Mouse (Mus musculus) heart, embryonic 14.5 days (tissue): ENCODE measurements around the gene Arhgap10. TPM values are rescaled to one million over a fixed set of nuclear protein-coding genes. Genes with fewer than 3 reads are reported as not detected.

Experiments used
- ATAC-seq: fragments of 200-750 bp; cut with Nextera tagmentation; 2 replicates; pipeline ENCODE4 v1.8.0; 2017; ENCODE audit warnings: low read depth, moderate TSS enrichment; ENCODE audit not compliant: insufficient number of reproducible peaks, insufficient read depth, low FRiP score
- H3K27ac ChIP-seq, 2 experiments: fragments of 200-500 bp in 1 of 2; fragments of 300-500 bp in 1 of 2; sonication (generic) in 1 of 2; replicated peaks in 1 of 2; 2 replicates each; pipeline ENCODE4 v1.5.1; 2012 to 2014; ENCODE audit warnings: low read depth in 2 of 2, low read length in 2 of 2, control low read depth in 1 of 2, mild to moderate bottlenecking in 1 of 2, mixed read lengths in 1 of 2; ENCODE audit not compliant: control insufficient read depth in 1 of 2, insufficient read depth in 1 of 2
- H3K27me3 ChIP-seq: fragments of 300-500 bp; sonication (generic); 2 replicates; pipeline ENCODE4 v1.6.1; 2014; ENCODE audit warnings: mild to moderate bottlenecking, low read length, control low read depth; ENCODE audit not compliant: control insufficient read depth, insufficient read depth
- H3K36me3 ChIP-seq: fragments of 300-500 bp; sonication (generic); 2 replicates; pipeline ENCODE4 v1.6.1; 2014; ENCODE audit warnings: mild to moderate bottlenecking, control low read depth, low read length, mixed read lengths; ENCODE audit not compliant: control insufficient read depth, insufficient read depth
- H3K4me1 ChIP-seq, 2 experiments: fragments of 200-500 bp in 1 of 2; fragments of 300-500 bp in 1 of 2; sonication (generic) in 1 of 2; 2 replicates each; pipeline ENCODE4 v1.6.1; 2012 to 2014; ENCODE audit warnings: low read length in 2 of 2, control low read depth in 1 of 2, mixed read lengths in 1 of 2; ENCODE audit not compliant: control insufficient read depth in 2 of 2, insufficient read depth in 2 of 2
- H3K4me2 ChIP-seq: fragments of 300-500 bp; sonication (generic); 2 replicates; pipeline ENCODE4 v1.6.1; 2014; ENCODE audit warnings: mild to moderate bottlenecking, low read length
- H3K4me3 ChIP-seq, 2 experiments: fragments of 200-500 bp in 1 of 2; fragments of 300-500 bp in 1 of 2; sonication (generic) in 1 of 2; 2 replicates each; pipeline ENCODE4 v1.5.1; 2012 to 2014; ENCODE audit warnings: low read length in 2 of 2, mild to moderate bottlenecking in 2 of 2, control low read depth in 1 of 2, low read depth in 1 of 2, moderate library complexity in 1 of 2; ENCODE audit not compliant: control insufficient read depth in 1 of 2, insufficient read depth in 1 of 2
- H3K9ac ChIP-seq: fragments of 300-500 bp; sonication (generic); 2 replicates; pipeline ENCODE4 v1.6.1; 2014; ENCODE audit warnings: mild to moderate bottlenecking, low read length
- H3K9me3 ChIP-seq: fragments of 300-500 bp; sonication (generic); 2 replicates; pipeline ENCODE4 v1.6.1; 2016; ENCODE audit warnings: low read length, control low read depth; ENCODE audit not compliant: control insufficient read depth
- WGBS: fragments of 180-500 bp; shearing (Covaris S2); extraction: QIAGEN DNeasy Blood & Tissue Kit; methylation state at CpG from one replicate; pipeline ENCODE4 v1.1.7; 2014; 5-methylcytosine and 5-hydroxymethylcytosine counted together
- polyA plus RNA-seq: library from polyadenylated mRNA; unstranded; fragments of >200 nt; fragmentation: Nextera tagmentation; extraction: Ambion mirVana; gene quantifications from 2 replicates; pipeline ENCODE4 v1.2.1, GENCODE M21; 2014

Arhgap10 gene
- polyA plus RNA-seq, 1 experiment from 2014 or later, result 26.2 TPM

GRCm38 (mm10) chr8:77341329-77341728 lies 176.4 kb downstream of the Arhgap10 start:
- no peak overlapping the region for H3K9ac ChIP-seq
- H3K4me2 ChIP-seq, result no peak overlapping the region
- 60% methylated on average over 9 of the region's 9 CpGs for WGBS

GRCm38 (mm10) chr8:77340046-77340747 lies 177.6 kb downstream of the Arhgap10 start:
- ATAC-seq, result no peak
- Histone ChIP-seq H3K4me3 (no peak overlapping the region), H3K9ac (no peak overlapping the region), H3K4me2 (no peak overlapping the region), H3K27ac (no peak overlapping the region), H3K4me1 (peaks cover 11 to 14% of the 10 kb centered on the region in 2 experiments), H3K9me3 (no peaks in the 10 kb centered on the region), H3K36me3 (peaks cover 25% of the 10 kb centered on the region), H3K27me3 (no peaks in the 10 kb centered on the region)
- 89% methylated on average over 6 of the region's 6 CpGs for WGBS

More at GRCm38 (mm10) chr8:77341329-77341728, 176.4 kb downstream of the Arhgap10 start:
- H3K9me3 ChIP-seq, result no peaks in the 10 kb centered on the region
- no peaks in the 10 kb centered on the region for H3K27me3 ChIP-seq
- peaks cover 11 to 14% of the 10 kb centered on the region in 2 experiments for H3K4me1 ChIP-seq
- no peak overlapping the region for H3K27ac ChIP-seq
- ATAC-seq, result no peak
- H3K36me3 ChIP-seq, result peaks cover 35% of the 10 kb centered on the region
- no peak overlapping the region for H3K4me3 ChIP-seq

- peaks cover 11 to 14% of the 10 kb centered on the region in 2 experiments for H3K4me1 ChIP-seq
- H3K4me2 ChIP-seq, result no peak overlapping the region
- H3K27me3 ChIP-seq, result no peaks in the 10 kb centered on the region
- H3K4me3 ChIP-seq, result no peak overlapping the region
- 70% methylated on average over 12 of the region's 12 CpGs for WGBS
- no peak overlapping the region for H3K9ac ChIP-seq
- peaks cover 16% of the 10 kb centered on the region; the same call in 1 of the 2 replicates for H3K36me3 ChIP-seq
- H3K27ac ChIP-seq, result no peak overlapping the region
- no peak for ATAC-seq
- H3K9me3 ChIP-seq, result no peaks in the 10 kb centered on the region
These were observed 180.5 kb downstream of the Arhgap10 start for GRCm38 (mm10) chr8:77337272-77337671.

- Histone ChIP-seq H3K4me2 (no peak overlapping the region), H3K27me3 (no peaks in the 10 kb centered on the region), H3K9me3 (no peaks in the 10 kb centered on the region), H3K4me3 (no peak overlapping the region), H3K27ac (no peak overlapping the region), H3K4me1 (peaks cover 13 to 20% of the 10 kb centered on the region in 2 experiments), H3K36me3 (peaks cover 10% of the 10 kb centered on the region; the same call in 1 of the 2 replicates), H3K9ac (no peak overlapping the region)
- no peak for ATAC-seq
- WGBS, result 89% methylated on average over 12 of the region's 12 CpGs
These were observed 186.6 kb downstream of the Arhgap10 start for GRCm38 (mm10) chr8:77331180-77331579.

- Histone ChIP-seq H3K27me3 (no peaks in the 10 kb centered on the region), H3K36me3 (peaks cover 10% of the 10 kb centered on the region; the same call in 1 of the 2 replicates), H3K4me2 (no peak overlapping the region), H3K9me3 (no peaks in the 10 kb centered on the region), H3K27ac (no peak overlapping the region), H3K9ac (no peak overlapping the region), H3K4me3 (no peak overlapping the region), H3K4me1 (peaks cover 13 to 20% of the 10 kb centered on the region in 2 experiments)
- ATAC-seq, result no peak
- WGBS, result 64% methylated on average over 9 of the region's 9 CpGs
These were observed 187.4 kb downstream of the Arhgap10 start for GRCm38 (mm10) chr8:77330304-77330703.

GRCm38 (mm10) chr8:77329783-77330182 lies 188.0 kb downstream of the Arhgap10 start:
- Histone ChIP-seq H3K4me3 (no peak overlapping the region), H3K4me2 (no peak overlapping the region), H3K9me3 (no peaks in the 10 kb centered on the region), H3K9ac (no peak overlapping the region), H3K27ac (no peak overlapping the region), H3K27me3 (no peaks in the 10 kb centered on the region), H3K36me3 (peaks cover 9% of the 10 kb centered on the region; the same call in 1 of the 2 replicates), H3K4me1 (peaks cover 13 to 20% of the 10 kb centered on the region in 2 experiments)
- ATAC-seq, result no peak
- WGBS, result 33% methylated on average over 4 of the region's 4 CpGs

GRCm38 (mm10) chr8:77328473-77328872 lies 189.3 kb downstream of the Arhgap10 start:
- Histone ChIP-seq H3K27me3 (no peaks in the 10 kb centered on the region), H3K27ac (no peak overlapping the region), H3K4me2 (no peak overlapping the region), H3K4me1 (peaks cover 13 to 20% of the 10 kb centered on the region in 2 experiments), H3K36me3 (no peaks in the 10 kb centered on the region), H3K4me3 (no peak overlapping the region), H3K9me3 (no peaks in the 10 kb centered on the region), H3K9ac (no peak overlapping the region)
- ATAC-seq, result no peak
- WGBS, result 85% methylated on average over 8 of the region's 8 CpGs
